Mouse (Mus musculus): ENCODE measurements around the gene Ggt5. TPM values are rescaled to one million over a fixed set of nuclear protein-coding genes. Genes with fewer than 3 reads are reported as not detected.

Gene Ggt5
- 4.0 and 4.9 TPM in 2 replicates for polyA plus RNA-seq (2015; fragmentation: Nextera tagmentation; extraction: Ambion mirVana)

DNA sequence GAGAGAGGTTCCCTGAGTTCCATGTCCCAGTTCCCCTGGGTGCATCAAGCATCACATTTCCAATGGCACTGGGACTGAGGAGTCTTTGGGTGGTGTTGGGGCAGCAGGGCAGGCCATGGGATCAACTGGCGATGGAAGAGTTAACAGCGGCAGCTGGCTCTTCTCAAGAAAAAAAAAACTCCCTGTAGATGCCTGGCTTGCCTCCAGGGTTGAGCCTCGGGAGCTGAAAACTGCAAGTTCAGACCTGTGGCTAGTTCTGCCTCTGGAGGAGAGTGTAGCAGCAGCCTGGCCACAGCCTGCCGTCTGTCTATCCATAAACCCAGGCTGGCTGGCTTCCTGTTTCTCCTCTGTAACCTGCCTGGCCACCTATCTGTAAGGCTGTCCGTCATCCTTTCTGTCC, at the start of gene Ggt5:
Gene Ggt5, plus strand, starts transcription at position 212 of the 400 bp plus-strand sequence.
- no peak for TF ChIP-seq CTCF (IDR thresholded peaks at IDR 0.05; ENCODE audit: low read depth)
- Histone ChIP-seq H3K36me3 (ENCODE audit: control insufficient read depth, insufficient read depth) (no peaks in the 10 kb centered on the region; the same call in 1 of the 2 replicates), H3K9me3 (ENCODE audit: control insufficient read depth) (no peaks in the 10 kb centered on the region), H3K27ac (ENCODE audit: low read depth, low read length) (peak within 1 kb of the TSS; percentile 68), H3K9ac (ENCODE audit: low read depth, low read length) (peak within 1 kb of the TSS; percentile 31; the same call in 1 of the 2 replicates), H3K4me1 (replicated peaks; ENCODE audit: control insufficient read depth, insufficient read depth, low read length) (no peaks in the 10 kb centered on the region; the same call in 1 of the 2 replicates), H3K4me3 (ENCODE audit: low read depth, low read length) (peak within 1 kb of the TSS; percentile 31), H3K4me2 (replicated peaks; ENCODE audit: low read depth) (peak within 1 kb of the TSS; percentile 57), H3K27me3 (replicated peaks; ENCODE audit: control insufficient read depth, insufficient read depth, low read length) (no peaks in the 10 kb centered on the region)
- WGBS, result 29% methylated on average over 5 of the region's 5 CpGs
- ATAC-seq, result no peak

GRCm38 (mm10) chr10:75547901-75548300, 41.2 kb upstream of the Ggt5 start:
- Histone ChIP-seq H3K27me3 (replicated peaks; ENCODE audit: control insufficient read depth, insufficient read depth, low read length) (no peaks in the 10 kb centered on the region), H3K4me1 (replicated peaks; ENCODE audit: control insufficient read depth, insufficient read depth, low read length) (no peaks in the 10 kb centered on the region; the same call in 1 of the 2 replicates), H3K9me3 (ENCODE audit: control insufficient read depth) (no peaks in the 10 kb centered on the region), H3K4me3 (ENCODE audit: low read depth, low read length) (no peak overlapping the region), H3K9ac (ENCODE audit: low read depth, low read length) (no peak overlapping the region), H3K36me3 (ENCODE audit: control insufficient read depth, insufficient read depth) (no peaks in the 10 kb centered on the region), H3K27ac (ENCODE audit: low read depth, low read length) (peak overlapping the region; percentile 37), H3K4me2 (replicated peaks; ENCODE audit: low read depth) (peak overlapping the region; percentile 14; the same call in 1 of the 2 replicates)
- no peak for TF ChIP-seq CTCF (IDR thresholded peaks at IDR 0.05; ENCODE audit: low read depth)
- no peak for ATAC-seq
- 37% methylated on average over 7 of the region's 7 CpGs for WGBS

DNA sequence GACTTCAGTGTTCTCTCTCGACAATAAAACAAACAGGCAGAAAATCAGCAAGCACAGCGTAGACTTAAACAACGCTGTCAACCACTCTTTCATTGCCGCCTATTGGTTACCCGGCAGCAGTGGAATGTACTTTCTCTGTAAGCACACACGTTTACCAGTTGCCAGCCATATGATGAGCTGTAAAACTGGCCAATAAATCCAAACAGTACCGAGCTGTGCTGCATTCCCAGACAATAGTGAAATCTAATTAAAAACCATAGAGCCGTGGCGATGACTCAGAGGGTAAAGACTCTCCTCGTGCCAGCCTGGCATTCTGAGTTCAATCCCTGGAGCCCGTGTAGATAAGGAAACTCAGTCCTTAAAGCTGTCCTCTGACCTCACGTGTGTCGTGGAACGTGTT, 40.7 kb upstream of the Ggt5 start:
- 12% methylated on average over 14 of the region's 14 CpGs for WGBS
- Histone ChIP-seq H3K9ac (ENCODE audit: low read depth, low read length) (no peak overlapping the region), H3K9me3 (ENCODE audit: control insufficient read depth) (no peaks in the 10 kb centered on the region), H3K27me3 (replicated peaks; ENCODE audit: control insufficient read depth, insufficient read depth, low read length) (no peaks in the 10 kb centered on the region), H3K36me3 (ENCODE audit: control insufficient read depth, insufficient read depth) (no peaks in the 10 kb centered on the region), H3K4me3 (ENCODE audit: low read depth, low read length) (no peak overlapping the region), H3K4me2 (replicated peaks; ENCODE audit: low read depth) (no peak overlapping the region; the same call in 1 of the 2 replicates), H3K4me1 (replicated peaks; ENCODE audit: control insufficient read depth, insufficient read depth, low read length) (no peaks in the 10 kb centered on the region; the same call in 1 of the 2 replicates), H3K27ac (ENCODE audit: low read depth, low read length) (peak overlapping the region; percentile 46; the same call in 1 of the 2 replicates)
- TF ChIP-seq CTCF (IDR thresholded peaks at IDR 0.05; ENCODE audit: low read depth), result peak; percentile 41
- peak; percentile 91 for ATAC-seq

DNA sequence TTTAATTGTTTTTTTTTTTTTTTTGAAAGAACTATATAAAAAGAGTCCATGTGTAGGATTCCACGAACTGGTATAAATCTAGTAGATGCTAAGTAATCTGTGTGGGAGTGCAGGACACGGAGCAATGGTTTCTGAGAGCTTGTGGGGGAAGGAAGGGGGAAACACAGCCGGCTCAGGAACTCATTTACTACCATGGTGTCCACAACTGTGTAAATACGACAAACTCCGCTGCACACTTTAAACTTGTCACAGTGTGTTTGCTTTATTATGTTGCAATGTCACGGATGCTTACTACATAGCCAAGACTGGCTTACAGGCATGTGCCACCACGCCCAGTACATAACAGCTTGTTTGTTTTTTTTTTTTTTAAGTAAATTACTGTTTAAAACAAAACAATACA, 39.3 kb upstream of the Ggt5 start:
- Histone ChIP-seq H3K4me2 (replicated peaks; ENCODE audit: low read depth) (no peak overlapping the region), H3K9ac (ENCODE audit: low read depth, low read length) (no peak overlapping the region), H3K27ac (ENCODE audit: low read depth, low read length) (no peak overlapping the region), H3K36me3 (ENCODE audit: control insufficient read depth, insufficient read depth) (no peaks in the 10 kb centered on the region), H3K27me3 (replicated peaks; ENCODE audit: control insufficient read depth, insufficient read depth, low read length) (no peaks in the 10 kb centered on the region), H3K4me3 (ENCODE audit: low read depth, low read length) (no peak overlapping the region), H3K4me1 (replicated peaks; ENCODE audit: control insufficient read depth, insufficient read depth, low read length) (no peaks in the 10 kb centered on the region; the same call in 1 of the 2 replicates), H3K9me3 (ENCODE audit: control insufficient read depth) (no peaks in the 10 kb centered on the region)
- TF ChIP-seq CTCF (IDR thresholded peaks at IDR 0.05; ENCODE audit: low read depth), result no peak
- no peak for ATAC-seq
- WGBS, result 55% methylated on average over 7 of the region's 7 CpGs

DNA sequence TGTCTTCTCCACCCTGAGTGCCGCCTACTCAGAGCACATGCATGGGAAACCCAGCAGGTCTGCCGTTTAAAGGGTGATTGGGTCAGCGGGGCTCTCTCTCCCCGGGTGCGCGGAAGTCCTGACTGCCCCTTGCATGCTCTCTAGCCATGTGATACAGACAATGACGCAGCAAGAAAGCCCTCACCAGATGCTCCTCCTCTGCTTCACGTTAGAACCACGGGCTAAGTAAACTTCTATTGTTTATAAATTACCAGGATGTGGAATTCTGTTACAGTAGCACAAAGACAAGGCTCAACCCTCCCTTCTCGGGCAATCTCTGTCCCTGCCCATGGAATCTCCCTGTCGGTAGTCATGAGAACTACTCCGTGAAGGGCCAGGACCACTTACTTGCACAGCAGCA, 38.0 kb upstream of the Ggt5 start:
- WGBS, result 36% methylated on average over 12 of the region's 12 CpGs
- Histone ChIP-seq H3K4me2 (replicated peaks; ENCODE audit: low read depth) (no peak overlapping the region; the same call in 1 of the 2 replicates), H3K36me3 (ENCODE audit: control insufficient read depth, insufficient read depth) (no peaks in the 10 kb centered on the region), H3K9me3 (ENCODE audit: control insufficient read depth) (no peaks in the 10 kb centered on the region), H3K9ac (ENCODE audit: low read depth, low read length) (no peak overlapping the region), H3K27ac (ENCODE audit: low read depth, low read length) (no peak overlapping the region), H3K4me3 (ENCODE audit: low read depth, low read length) (no peak overlapping the region), H3K4me1 (replicated peaks; ENCODE audit: control insufficient read depth, insufficient read depth, low read length) (no peaks in the 10 kb centered on the region; the same call in 1 of the 2 replicates), H3K27me3 (replicated peaks; ENCODE audit: control insufficient read depth, insufficient read depth, low read length) (no peaks in the 10 kb centered on the region)
- peak; percentile 37 for TF ChIP-seq CTCF (IDR thresholded peaks at IDR 0.05; ENCODE audit: low read depth)
- ATAC-seq, result no peak

DNA sequence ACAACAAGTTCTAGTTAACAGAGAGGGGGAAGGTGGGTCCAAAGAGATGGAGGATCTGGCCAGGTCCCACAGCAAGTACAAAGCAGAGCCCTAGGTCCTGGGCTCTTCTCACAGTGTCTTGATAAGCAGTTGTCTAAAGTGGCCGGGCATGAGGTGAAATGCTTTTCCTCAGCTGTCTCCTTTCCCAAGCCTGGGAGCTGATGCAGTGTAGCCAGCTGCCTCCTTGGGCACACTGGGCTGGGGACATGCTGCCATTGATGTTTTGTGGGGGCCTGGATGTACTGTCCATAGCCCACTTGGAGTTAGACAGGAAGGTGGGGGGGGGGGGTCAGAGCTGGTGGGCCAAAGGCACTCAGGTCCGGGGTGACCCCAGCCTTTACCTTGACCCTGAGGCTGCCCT, 37.0 kb upstream of the Ggt5 start:
- Histone ChIP-seq H3K27me3 (replicated peaks; ENCODE audit: control insufficient read depth, insufficient read depth, low read length) (no peaks in the 10 kb centered on the region), H3K9ac (ENCODE audit: low read depth, low read length) (no peak overlapping the region), H3K27ac (ENCODE audit: low read depth, low read length) (no peak overlapping the region), H3K36me3 (ENCODE audit: control insufficient read depth, insufficient read depth) (no peaks in the 10 kb centered on the region), H3K4me2 (replicated peaks; ENCODE audit: low read depth) (no peak overlapping the region), H3K4me3 (ENCODE audit: low read depth, low read length) (no peak overlapping the region), H3K9me3 (ENCODE audit: control insufficient read depth) (no peaks in the 10 kb centered on the region), H3K4me1 (replicated peaks; ENCODE audit: control insufficient read depth, insufficient read depth, low read length) (no peaks in the 10 kb centered on the region; the same call in 1 of the 2 replicates)
- TF ChIP-seq CTCF (IDR thresholded peaks at IDR 0.05; ENCODE audit: low read depth), result no peak
- 79% methylated on average over 2 of the region's 2 CpGs for WGBS
- ATAC-seq, result no peak

Data from intestine, postnatal 0 days (tissue).